Mouse (Mus musculus): ENCODE measurements around the gene Hspa4. TPM values are rescaled to one million over a fixed set of nuclear protein-coding genes. Genes with fewer than 3 reads are reported as not detected.

The Hspa4 gene
- polyA plus RNA-seq, 1 experiment from 2014 or later, result 51.7 TPM

DNA sequence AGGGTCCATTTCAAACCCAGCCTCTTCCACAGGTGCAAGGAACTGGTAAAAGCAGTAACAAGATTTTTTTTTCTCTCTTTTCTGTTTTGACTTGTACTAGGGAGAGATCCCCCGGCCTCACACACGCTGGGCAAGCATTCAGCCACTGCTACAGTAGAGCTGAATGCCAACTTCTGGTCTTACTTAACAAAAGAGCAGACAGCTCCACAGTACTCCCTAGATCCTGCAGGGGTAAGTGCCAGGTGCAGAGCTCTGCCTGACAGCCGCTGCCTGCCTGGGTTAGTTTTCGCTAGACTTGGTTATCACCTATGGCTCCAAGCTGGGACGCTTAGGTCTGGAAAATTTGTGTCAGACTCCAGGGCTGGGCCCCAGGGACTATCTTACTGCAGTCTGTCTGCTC lies 50.6 kb downstream of the Hspa4 start:
- no peaks in the 10 kb centered on the region for H3K9me3 ChIP-seq (ENCODE audit: control insufficient read depth, low read length)
- whole genome bisulfite sequencing, result 53% methylated on average over 5 of the region's 5 CpGs
- H3K4me2 ChIP-seq (ENCODE audit: low read depth, low read length), result no peak overlapping the region
- H3K27me3 ChIP-seq (ENCODE audit: control insufficient read depth, insufficient read depth, low read length), result no peaks in the 10 kb centered on the region
- no peak overlapping the region for H3K4me3 ChIP-seq (ENCODE audit: low read depth, low read length)
- peaks cover 18% of the 10 kb centered on the region for H3K4me1 ChIP-seq (ENCODE audit: control insufficient read depth, insufficient read depth, low read length)
- H3K9ac ChIP-seq (replicated peaks; ENCODE audit: low read depth, low read length), result no peak overlapping the region
- no peak overlapping the region for H3K27ac ChIP-seq (ENCODE audit: low read depth, low read length)
- ATAC-seq (ENCODE audit: low read depth), result no peak
- no peaks in the 10 kb centered on the region for H3K36me3 ChIP-seq (ENCODE audit: control insufficient read depth, insufficient read depth, low read length)

DNA sequence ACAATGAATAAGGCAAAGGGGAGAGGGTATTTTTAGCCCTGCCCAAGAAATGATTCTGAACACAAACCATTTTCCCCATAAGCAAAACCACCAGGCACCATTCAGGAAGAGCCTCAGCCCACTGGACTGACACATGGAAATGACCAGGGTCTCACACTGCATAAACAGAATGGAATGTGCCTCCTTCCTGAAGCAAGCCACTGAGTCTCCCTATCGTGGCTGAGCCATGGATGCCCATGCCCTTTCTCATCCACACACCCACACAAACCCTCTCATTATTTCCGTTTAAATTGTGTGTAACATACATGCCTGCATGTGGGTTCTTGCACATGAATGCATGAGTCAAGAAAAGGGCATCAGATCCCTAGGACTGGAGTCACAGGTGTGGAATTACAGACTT lies 54.7 kb downstream of the Hspa4 start:
- no peak overlapping the region for H3K27ac ChIP-seq (ENCODE audit: low read depth, low read length)
- no peak for ATAC-seq (ENCODE audit: low read depth)
- H3K4me3 ChIP-seq (ENCODE audit: low read depth, low read length), result no peak overlapping the region
- H3K36me3 ChIP-seq (ENCODE audit: control insufficient read depth, insufficient read depth, low read length), result no peaks in the 10 kb centered on the region
- no peaks in the 10 kb centered on the region for H3K27me3 ChIP-seq (ENCODE audit: control insufficient read depth, insufficient read depth, low read length)
- H3K9me3 ChIP-seq (ENCODE audit: control insufficient read depth, low read length), result no peaks in the 10 kb centered on the region
- 84% methylated on average over 2 of the region's 2 CpGs for WGBS
- no peak overlapping the region for H3K9ac ChIP-seq (replicated peaks; ENCODE audit: low read depth, low read length)
- no peak overlapping the region for H3K4me2 ChIP-seq (ENCODE audit: low read depth, low read length)
- peaks cover 6% of the 10 kb centered on the region for H3K4me1 ChIP-seq (ENCODE audit: control insufficient read depth, insufficient read depth, low read length)

DNA sequence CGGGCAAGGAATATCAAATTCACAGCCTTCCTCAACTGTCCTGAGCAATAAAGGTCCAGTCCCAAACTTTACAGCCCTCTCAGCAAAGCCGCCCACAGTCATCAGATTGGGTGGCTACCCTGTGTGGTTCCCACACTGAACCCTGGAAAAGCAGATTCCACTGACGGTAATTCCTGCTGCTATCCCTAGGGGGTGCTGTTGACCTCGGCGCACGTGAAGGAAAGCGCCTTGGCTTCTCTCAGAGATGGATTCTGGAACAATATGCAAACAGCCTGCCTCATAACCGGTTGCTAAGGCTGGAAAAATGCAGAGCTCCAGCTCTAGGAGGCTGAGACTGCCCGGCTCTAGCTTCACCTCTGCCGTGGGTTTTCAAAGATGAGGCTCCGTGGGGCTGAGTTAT lies 57.1 kb downstream of the Hspa4 start:
- 44% methylated on average over 11 of the region's 11 CpGs for WGBS
- no peak overlapping the region for H3K9ac ChIP-seq (replicated peaks; ENCODE audit: low read depth, low read length)

DNA sequence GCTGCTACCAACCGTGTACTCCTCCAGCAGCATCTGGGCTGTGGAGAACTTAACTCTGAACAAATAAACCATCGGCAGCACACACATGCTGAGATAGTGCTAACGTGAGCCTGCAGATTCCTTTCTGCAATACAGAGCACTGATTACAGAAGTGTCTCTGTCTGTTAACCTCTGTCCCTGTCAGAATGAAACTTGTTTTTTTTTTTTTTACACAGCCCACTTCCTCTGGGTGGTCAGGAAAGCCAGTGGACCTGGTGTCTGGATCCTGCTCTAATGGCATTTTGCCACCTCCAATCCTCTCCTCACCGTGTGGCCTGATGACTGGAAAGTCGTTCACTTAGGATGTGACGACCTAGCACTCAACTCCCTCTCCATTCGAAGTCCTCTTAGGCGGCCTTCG lies 66.7 kb downstream of the Hspa4 start:
- no peaks in the 10 kb centered on the region for H3K36me3 ChIP-seq (ENCODE audit: control insufficient read depth, insufficient read depth, low read length)
- H3K4me2 ChIP-seq (ENCODE audit: low read depth, low read length), result no peak overlapping the region
- no peak for ATAC-seq (ENCODE audit: low read depth)
- H3K4me1 ChIP-seq (ENCODE audit: control insufficient read depth, insufficient read depth, low read length), result no peaks in the 10 kb centered on the region
- no peak overlapping the region for H3K27ac ChIP-seq (ENCODE audit: low read depth, low read length)
- no peaks in the 10 kb centered on the region for H3K9me3 ChIP-seq (ENCODE audit: control insufficient read depth, low read length)
- H3K9ac ChIP-seq (replicated peaks; ENCODE audit: low read depth, low read length), result no peak overlapping the region
- H3K4me3 ChIP-seq (ENCODE audit: low read depth, low read length), result no peak overlapping the region
- 75% methylated on average over 9 of the region's 9 CpGs for WGBS
- H3K27me3 ChIP-seq (ENCODE audit: control insufficient read depth, insufficient read depth, low read length), result no peaks in the 10 kb centered on the region

More for the DNA sequence above, 57.1 kb downstream of the Hspa4 start:
- Histone ChIP-seq H3K9me3 (ENCODE audit: control insufficient read depth, low read length) (no peaks in the 10 kb centered on the region), H3K27ac (ENCODE audit: low read depth, low read length) (no peak overlapping the region), H3K36me3 (ENCODE audit: control insufficient read depth, insufficient read depth, low read length) (no peaks in the 10 kb centered on the region), H3K4me2 (ENCODE audit: low read depth, low read length) (no peak overlapping the region), H3K27me3 (ENCODE audit: control insufficient read depth, insufficient read depth, low read length) (no peaks in the 10 kb centered on the region), H3K4me3 (ENCODE audit: low read depth, low read length) (no peak overlapping the region), H3K4me1 (ENCODE audit: control insufficient read depth, insufficient read depth, low read length) (no peaks in the 10 kb centered on the region)
- no peak for ATAC-seq (ENCODE audit: low read depth)

DNA sequence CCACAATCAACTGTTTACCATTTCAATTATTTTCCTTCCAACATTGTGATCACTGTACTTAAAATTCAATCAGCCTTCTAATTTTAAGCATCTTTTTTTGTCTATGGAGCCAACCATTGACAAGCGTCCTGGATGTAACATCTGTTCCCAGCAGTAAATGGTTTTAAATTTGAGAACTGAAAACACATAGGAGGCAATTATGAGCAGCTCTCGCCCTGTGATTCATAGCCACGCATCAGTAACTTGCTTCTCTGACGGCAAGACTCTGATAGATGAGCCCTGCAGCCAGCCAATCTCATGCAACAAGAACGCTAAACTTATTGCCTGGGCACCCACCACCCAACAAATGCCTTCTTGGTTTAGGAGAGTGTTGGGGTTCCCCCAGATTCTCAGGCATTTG lies 68.4 kb downstream of the Hspa4 start:
- Histone ChIP-seq H3K4me1 (ENCODE audit: control insufficient read depth, insufficient read depth, low read length) (no peaks in the 10 kb centered on the region), H3K27me3 (ENCODE audit: control insufficient read depth, insufficient read depth, low read length) (no peaks in the 10 kb centered on the region), H3K4me3 (ENCODE audit: low read depth, low read length) (no peak overlapping the region), H3K27ac (ENCODE audit: low read depth, low read length) (no peak overlapping the region), H3K36me3 (ENCODE audit: control insufficient read depth, insufficient read depth, low read length) (no peaks in the 10 kb centered on the region), H3K9me3 (ENCODE audit: control insufficient read depth, low read length) (no peaks in the 10 kb centered on the region), H3K4me2 (ENCODE audit: low read depth, low read length) (no peak overlapping the region), H3K9ac (replicated peaks; ENCODE audit: low read depth, low read length) (no peak overlapping the region)
- 51% methylated on average over 5 of the region's 5 CpGs for WGBS
- ATAC-seq (ENCODE audit: low read depth), result no peak

DNA sequence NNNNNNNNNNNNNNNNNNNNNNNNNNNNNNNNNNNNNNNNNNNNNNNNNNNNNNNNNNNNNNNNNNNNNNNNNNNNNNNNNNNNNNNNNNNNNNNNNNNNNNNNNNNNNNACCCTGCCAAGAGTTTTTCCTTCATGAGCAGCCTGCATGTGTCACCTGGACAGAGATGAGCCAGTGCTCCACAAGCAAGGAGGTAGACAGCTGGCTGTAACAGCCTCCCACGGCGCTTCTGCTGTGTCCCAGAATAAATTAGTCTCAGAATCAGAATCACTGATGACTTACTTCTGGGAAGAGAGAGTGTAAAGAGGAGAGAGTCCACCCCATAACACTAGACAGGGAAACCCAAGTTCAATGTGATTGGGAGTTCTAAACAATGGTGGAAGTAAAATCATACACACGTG lies 71.2 kb downstream of the Hspa4 start:
- Histone ChIP-seq H3K27ac (ENCODE audit: low read depth, low read length) (no peak overlapping the region), H3K36me3 (ENCODE audit: control insufficient read depth, insufficient read depth, low read length) (no peaks in the 10 kb centered on the region), H3K4me2 (ENCODE audit: low read depth, low read length) (no peak overlapping the region), H3K9ac (replicated peaks; ENCODE audit: low read depth, low read length) (no peak overlapping the region), H3K9me3 (ENCODE audit: control insufficient read depth, low read length) (no peaks in the 10 kb centered on the region), H3K4me1 (ENCODE audit: control insufficient read depth, insufficient read depth, low read length) (no peaks in the 10 kb centered on the region), H3K4me3 (ENCODE audit: low read depth, low read length) (no peak overlapping the region), H3K27me3 (ENCODE audit: control insufficient read depth, insufficient read depth, low read length) (no peaks in the 10 kb centered on the region)
- ATAC-seq (ENCODE audit: low read depth), result no peak
- WGBS, result 70% methylated on average over 3 of the region's 3 CpGs

DNA sequence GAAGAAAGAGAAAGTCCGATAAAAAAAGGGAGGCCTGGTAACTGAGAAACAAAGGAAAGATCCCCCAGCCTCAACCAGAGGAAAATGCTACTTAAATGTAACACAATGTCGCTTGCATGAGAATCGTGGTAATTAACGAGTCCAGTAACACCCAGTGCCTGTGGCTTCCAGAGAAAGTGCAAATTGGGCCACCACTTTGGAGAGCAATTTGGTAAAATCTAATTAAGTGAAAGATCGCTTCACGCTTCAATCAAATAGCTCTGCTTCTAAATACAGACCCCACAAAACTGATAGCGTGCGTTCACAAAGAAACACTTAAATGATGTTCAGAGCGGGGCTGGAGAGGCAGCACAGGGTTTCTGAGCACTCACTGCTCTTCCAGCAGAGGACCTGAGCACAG lies 89.4 kb downstream of the Hspa4 start:
- no peak overlapping the region for H3K4me2 ChIP-seq (ENCODE audit: low read depth, low read length)
- ATAC-seq (ENCODE audit: low read depth), result no peak
- H3K9ac ChIP-seq (replicated peaks; ENCODE audit: low read depth, low read length), result no peak overlapping the region
- no peaks in the 10 kb centered on the region for H3K4me1 ChIP-seq (ENCODE audit: control insufficient read depth, insufficient read depth, low read length)
- H3K9me3 ChIP-seq (ENCODE audit: control insufficient read depth, low read length), result no peaks in the 10 kb centered on the region
- H3K36me3 ChIP-seq (ENCODE audit: control insufficient read depth, insufficient read depth, low read length), result no peaks in the 10 kb centered on the region
- WGBS, result 70% methylated on average over 9 of the region's 9 CpGs
- no peaks in the 10 kb centered on the region for H3K27me3 ChIP-seq (ENCODE audit: control insufficient read depth, insufficient read depth, low read length)
- H3K4me3 ChIP-seq (ENCODE audit: low read depth, low read length), result no peak overlapping the region
- H3K27ac ChIP-seq (ENCODE audit: low read depth, low read length), result no peak overlapping the region

Other genes with a start within 250 kb of the Hspa4 start
- 16.8 and 18.7 TPM in 2 replicates for gene Zcchc10, start 24.2 kb upstream of the Hspa4 start, polyA plus RNA-seq (2014; fragmentation: Nextera tagmentation; extraction: Ambion mirVana)
- gene Aff4, start 50.4 kb upstream of the Hspa4 start, polyA plus RNA-seq (2014; fragmentation: Nextera tagmentation; extraction: Ambion mirVana), result 59.2 and 95.0 TPM in 2 replicates
- gene Leap2, start 122.7 kb upstream of the Hspa4 start, polyA plus RNA-seq (2014; fragmentation: Nextera tagmentation; extraction: Ambion mirVana), result not detected in 2 replicates
- gene Uqcrq, start 130.4 kb upstream of the Hspa4 start, polyA plus RNA-seq (2014; fragmentation: Nextera tagmentation; extraction: Ambion mirVana), result 771 and 826 TPM in 2 replicates
- gene Gdf9, start 130.6 kb upstream of the Hspa4 start, polyA plus RNA-seq (2014; fragmentation: Nextera tagmentation; extraction: Ambion mirVana), result 3.4 and 5.3 TPM in 2 replicates
- 0.14 TPM in 1 of 2 replicates, not detected in the other for gene Gm10447, start 156.7 kb upstream of the Hspa4 start, polyA plus RNA-seq (2014; fragmentation: Nextera tagmentation; extraction: Ambion mirVana)
- 1.8 and 2.9 TPM in 2 replicates for gene Shroom1, start 156.7 kb upstream of the Hspa4 start, polyA plus RNA-seq (2014; fragmentation: Nextera tagmentation; extraction: Ambion mirVana)
- gene Gm9837, start 170.0 kb upstream of the Hspa4 start, polyA plus RNA-seq (2014; fragmentation: Nextera tagmentation; extraction: Ambion mirVana), result not detected in 2 replicates
- gene Gm9945, start 179.7 kb upstream of the Hspa4 start, polyA plus RNA-seq (2014; fragmentation: Nextera tagmentation; extraction: Ambion mirVana), result 0.23 TPM in 1 of 2 replicates, not detected in the other
- gene Sowaha, start 179.8 kb upstream of the Hspa4 start, polyA plus RNA-seq (2014; fragmentation: Nextera tagmentation; extraction: Ambion mirVana), result 0.66 and 1.1 TPM in 2 replicates
- gene Sept8, start 218.8 kb upstream of the Hspa4 start, polyA plus RNA-seq (2014; fragmentation: Nextera tagmentation; extraction: Ambion mirVana), result 20.5 and 25.0 TPM in 2 replicates